Mouse (Mus musculus) Patski (cell line): ENCODE measurements at regions not wholly inside any gene's neighbourhood (a gene's known extent, or its start where the extent isn't known, plus 50 kb on each side); places are given as distances from the start of the nearest gene placed in this dataset.

Experiments
- ATAC-seq: fragments of 100-300 bp; one replicate; pipeline ENCODE4 v1.8.0; 2021
- CTCF ChIA-PET: fragments of 350-600 bp; sonication (Branson Sonifier 250); formaldehyde crosslinking; loops from one replicate; lab custom pipeline; 2022; ENCODE audit warnings: inconsistent platforms; lab: Charles Lee
- POLR2A ChIA-PET: fragments of 350-600 bp; sonication (Branson Sonifier 250); formaldehyde crosslinking; loops from one replicate; lab custom pipeline; 2022; ENCODE audit warnings: antibody characterized with exemption, inconsistent platforms; lab: Charles Lee
- DNase-seq: peaks from one replicate; pipeline ENCODE4 v3.0.0-alpha.2; 2011; ENCODE audit warnings: low read depth, low spot score
- H3K27me3 ChIP-seq: fragments of 371-371 bp; one replicate; pipeline ENCODE4 v1.5.1; 2021
- CTCF ChIP-seq: fragments of 100-300 bp; IDR thresholded peaks from one replicate; pipeline ENCODE4 v1.5.1; 2021
- in situ Hi-C: fragments of 300-500 bp; cut with MboI; formaldehyde crosslinking; loops from 3 replicates; pipeline ENCODE4 v1.11.1; 2018; ENCODE audit warnings: low pct_unique_long_range_greater_than_20kb, mixed read lengths

- ChIA-PET POLR2A (interaction anchor here (0.6 kb wide), 1 partner anchor 240 kb away, joined by 3 read pairs; no protein-coding TSS in a partner anchor), CTCF (interaction anchor here (0.7 to 1.4 kb wide), 2 partner anchors 9 to 19 kb away, joined by 3 read pairs; no protein-coding TSS in a partner anchor)
- no peaks in the 10 kb centered on the region for H3K27me3 ChIP-seq
- in situ Hi-C loops, result no loop called here
- ATAC-seq (peak; percentile 45), DNase-seq (no peak)
- TF ChIP-seq CTCF, result no peak
Observed at GRCm38 (mm10) chr3:102659352-102659751, 75.0 kb upstream of the Tspan2 start.

- H3K27me3 ChIP-seq, result no peaks in the 10 kb centered on the region
- ATAC-seq (no peak), DNase-seq (no peak)
- ChIA-PET POLR2A (interaction anchor here (0.5 kb wide), 1 partner anchor 107 kb away, joined by 4 read pairs; no protein-coding TSS in a partner anchor), CTCF (interaction anchor here (1.0 kb wide), 1 partner anchor 12 kb away, joined by 4 read pairs; no protein-coding TSS in a partner anchor)
- in situ Hi-C loops, result no loop called here
- no peak for TF ChIP-seq CTCF
Observed at GRCm38 (mm10) chr3:102661296-102661695, 73.0 kb upstream of the Tspan2 start.

GRCm38 (mm10) chr3:102663711-102664110, 70.6 kb upstream of the Tspan2 start:
- POLR2A ChIA-PET, result interaction anchor here (0.7 kb wide), 1 partner anchor 21 kb away, joined by 3 read pairs; no protein-coding TSS in a partner anchor
- no peak for TF ChIP-seq CTCF

GRCm38 (mm10) chr3:102664665-102665190, 69.6 kb upstream of the Tspan2 start:
- in situ Hi-C loops, result no loop called here
- ChIA-PET POLR2A (no interaction called here), CTCF (no interaction called here)
- no peaks in the 10 kb centered on the region for H3K27me3 ChIP-seq
- ATAC-seq, result no peak
- no peak for TF ChIP-seq CTCF
- no peak for DNase-seq

More at GRCm38 (mm10) chr3:102663711-102664110, 70.6 kb upstream of the Tspan2 start:
- CTCF ChIA-PET, result no interaction called here
- no peak for ATAC-seq
- no peak for DNase-seq
- no peaks in the 10 kb centered on the region for H3K27me3 ChIP-seq
- in situ Hi-C loops, result no loop called here

- CTCF ChIA-PET, result interaction anchor here (1.0 to 1.2 kb wide), 2 partner anchors 8 to 9 kb away, joined by 3 read pairs; no protein-coding TSS in a partner anchor
- no peak for TF ChIP-seq CTCF
- POLR2A ChIA-PET, result interaction anchor here (0.5 kb wide), 1 partner anchor 296 kb away, joined by 7 read pairs; no protein-coding TSS in a partner anchor
- DNase-seq, result no peak
- H3K27me3 ChIP-seq, result no peaks in the 10 kb centered on the region
- ATAC-seq, result no peak
- in situ Hi-C loops, result no loop called here
Observed at GRCm38 (mm10) chr3:102667796-102668195, 66.5 kb upstream of the Tspan2 start.

- no peaks in the 10 kb centered on the region for H3K27me3 ChIP-seq
- POLR2A ChIA-PET, result interaction anchor here (1.2 kb wide), 1 partner anchor 10 kb away, joined by 3 read pairs; no protein-coding TSS in a partner anchor
- DNase-seq, result no peak
- CTCF ChIA-PET, result interaction anchor here (1.0 to 1.2 kb wide), 2 partner anchors 8 to 9 kb away, joined by 3 read pairs; no protein-coding TSS in a partner anchor
- in situ Hi-C loops, result no loop called here
- no peak for TF ChIP-seq CTCF
- no peak for ATAC-seq
Observed at GRCm38 (mm10) chr3:102668556-102668955, 65.8 kb upstream of the Tspan2 start.

GRCm38 (mm10) chr3:102669951-102670350, 64.4 kb upstream of the Tspan2 start:
- DNase-seq (no peak), ATAC-seq (no peak)
- in situ Hi-C loops, result loop anchor here (10.0 kb wide), 1 partner anchor 195 kb away; no protein-coding TSS in a partner anchor
- POLR2A ChIA-PET, result no interaction called here
- no peaks in the 10 kb centered on the region for H3K27me3 ChIP-seq
- TF ChIP-seq CTCF, result no peak
- CTCF ChIA-PET, result no interaction called here

GRCm38 (mm10) chr3:102670557-102670956, 63.8 kb upstream of the Tspan2 start:
- no peak for TF ChIP-seq CTCF
- no peak for DNase-seq
- no peaks in the 10 kb centered on the region for H3K27me3 ChIP-seq
- ChIA-PET POLR2A (no interaction called here), CTCF (no interaction called here)
- ATAC-seq, result no peak
- in situ Hi-C loops, result loop anchor here (10.0 kb wide), 1 partner anchor 196 kb away; no protein-coding TSS in a partner anchor

GRCm38 (mm10) chr3:102670972-102671371, 63.4 kb upstream of the Tspan2 start:
- ATAC-seq, result peak; percentile 66
- DNase-seq, result no peak
- H3K27me3 ChIP-seq, result no peaks in the 10 kb centered on the region
- no peak for TF ChIP-seq CTCF
- in situ Hi-C loops, result loop anchor here (10.0 kb wide), 1 partner anchor 196 kb away; no protein-coding TSS in a partner anchor
- POLR2A ChIA-PET, result no interaction called here
- CTCF ChIA-PET, result interaction anchor here (1.2 kb wide), 1 partner anchor 340 kb away, joined by 3 read pairs; no protein-coding TSS in a partner anchor

GRCm38 (mm10) chr3:102673506-102673905, 60.8 kb upstream of the Tspan2 start:
- in situ Hi-C loops, result loop anchor here (10.0 kb wide), 1 partner anchor 199 kb away; no protein-coding TSS in a partner anchor
- ChIA-PET CTCF (interaction anchor here (1.0 to 1.1 kb wide), 2 partner anchors 198 to 266 kb away, joined by 3 read pairs; no protein-coding TSS in a partner anchor), POLR2A (no interaction called here)
- DNase-seq, result no peak
- no peaks in the 10 kb centered on the region for H3K27me3 ChIP-seq
- no peak for TF ChIP-seq CTCF
- ATAC-seq, result no peak

GRCm38 (mm10) chr3:102674068-102674467, 60.3 kb upstream of the Tspan2 start:
- in situ Hi-C loops, result loop anchor here (10.0 kb wide), 1 partner anchor 199 kb away; no protein-coding TSS in a partner anchor
- POLR2A ChIA-PET, result no interaction called here
- H3K27me3 ChIP-seq, result no peaks in the 10 kb centered on the region
- DNase-seq (no peak), ATAC-seq (no peak)
- CTCF ChIA-PET, result interaction anchor here (1.0 kb wide), 1 partner anchor 266 kb away, joined by 3 read pairs; no protein-coding TSS in a partner anchor
- no peak for TF ChIP-seq CTCF
